Mouse (Mus musculus) common myeloid progenitor, adult 5-6 weeks (primary cell): ENCODE data around the gene Lrrc42. TPM values are rescaled to one million over a fixed set of nuclear protein-coding genes. Genes with fewer than 3 reads are reported as not detected.

Source experiments
- ATAC-seq: replicated peaks from 2 replicates; pipeline ENCODE4 v1.8.0; 2016; ENCODE audit warnings: low read depth, mild to moderate bottlenecking, moderate TSS enrichment, inconsistent platforms; ENCODE audit not compliant: poor library complexity, severe bottlenecking
- total RNA-seq: library from RNA; stranded (forward); fragments of 200-1000, 187-1606 nt; gene quantifications from 2 replicates; pipeline ENCODE4 v1.2.3, GENCODE M21; 2017

Gene Lrrc42
- total RNA-seq = 10.8 and 11.7 TPM in 2 replicates

DNA sequence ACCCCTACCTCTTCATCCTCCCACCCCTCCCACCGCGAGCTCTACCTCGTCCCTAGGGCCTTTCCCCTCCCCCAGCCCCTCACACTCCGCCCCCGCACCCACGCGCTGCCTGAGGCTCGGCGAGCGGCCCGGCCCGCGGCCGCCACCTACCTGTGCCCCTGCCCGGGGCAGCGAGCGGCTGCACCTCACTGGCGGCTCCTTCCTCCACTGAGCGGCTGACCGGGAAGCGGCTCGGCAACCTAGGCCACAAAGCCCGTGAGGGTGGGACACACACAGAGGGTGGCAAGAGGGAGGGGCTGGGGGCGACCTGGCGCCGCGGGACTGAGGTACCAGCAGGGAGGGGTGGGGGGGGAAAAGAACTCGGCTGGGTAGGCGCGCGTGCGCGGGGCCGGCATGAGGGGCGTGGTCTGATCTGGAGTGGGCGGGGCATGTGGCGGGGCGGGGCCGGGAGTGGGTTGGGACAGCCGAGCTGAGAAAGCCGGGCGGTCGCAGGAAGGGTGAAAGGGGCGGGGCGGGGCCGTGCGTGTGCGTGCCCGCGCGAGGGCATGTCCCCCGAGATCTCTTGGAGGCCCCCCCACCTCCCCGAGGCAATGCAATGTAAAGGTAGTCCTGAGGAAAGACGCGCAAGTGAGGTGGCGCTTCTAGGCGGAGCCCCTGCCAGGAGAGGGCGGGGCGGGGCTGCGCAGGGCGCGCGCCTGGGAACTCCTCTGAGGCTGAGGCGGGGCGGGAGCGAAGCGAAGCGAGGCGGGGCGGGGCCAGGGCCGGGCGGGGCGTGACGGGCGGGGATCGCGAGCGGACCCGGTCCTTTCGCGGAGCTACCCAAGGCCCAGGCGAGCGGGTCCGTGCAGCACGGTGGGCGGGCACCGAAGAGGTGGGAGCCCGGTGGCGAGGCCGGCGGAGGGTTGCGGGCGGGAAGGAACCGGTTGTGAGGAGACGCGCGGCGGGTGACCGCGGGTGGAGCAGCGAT lies at the start of gene Lrrc42, which contains the start of gene Hspb11:
Gene Lrrc42 (minus strand): TSS at position 408 of the 967 bp plus-strand sequence.
Gene Hspb11 (plus strand): TSS at position 469 of the 967 bp plus-strand sequence.
- ATAC-seq = peak; percentile 94

DNA sequence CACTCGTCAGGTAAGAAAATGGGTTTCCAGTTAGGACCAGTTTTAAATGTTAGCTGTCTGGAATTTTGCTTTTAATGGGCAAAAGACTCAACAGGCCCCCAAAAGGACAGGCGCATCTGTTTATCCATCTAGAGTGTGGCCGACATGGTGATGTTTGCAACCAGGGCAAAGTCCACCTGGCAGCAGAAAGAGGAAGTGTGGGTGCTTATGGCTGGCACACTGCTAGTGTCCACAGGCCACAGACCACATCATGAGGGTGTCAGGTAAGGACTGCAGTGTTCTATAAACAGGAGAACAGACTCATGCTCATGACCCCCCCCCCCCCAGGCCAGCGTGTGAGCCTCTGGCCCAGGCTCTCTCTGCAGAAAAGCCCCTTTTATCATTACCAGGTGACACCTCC lies 49.5 kb upstream of the Lrrc42 start:
- ATAC-seq = peak; percentile 75

DNA sequence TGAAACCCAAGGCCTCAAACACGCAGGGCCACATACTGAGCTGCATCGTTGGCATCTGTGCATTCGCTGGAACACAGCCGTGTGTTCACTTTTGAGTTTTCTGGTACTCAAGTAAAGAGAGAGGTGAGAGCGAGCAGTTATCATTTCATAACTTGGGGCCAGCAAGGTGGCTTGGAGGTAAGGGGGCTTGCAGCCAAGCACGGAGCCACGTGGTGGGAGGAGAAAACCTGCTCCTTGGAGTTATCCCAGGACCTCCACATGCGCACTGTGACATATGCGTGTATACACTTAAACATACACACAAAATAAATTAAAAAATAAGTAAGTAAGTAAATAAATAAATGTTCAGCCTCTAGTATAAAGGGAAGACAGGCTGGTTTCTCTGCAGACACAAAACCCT lies 48.9 kb upstream of the Lrrc42 start:
- ATAC-seq = no peak

DNA sequence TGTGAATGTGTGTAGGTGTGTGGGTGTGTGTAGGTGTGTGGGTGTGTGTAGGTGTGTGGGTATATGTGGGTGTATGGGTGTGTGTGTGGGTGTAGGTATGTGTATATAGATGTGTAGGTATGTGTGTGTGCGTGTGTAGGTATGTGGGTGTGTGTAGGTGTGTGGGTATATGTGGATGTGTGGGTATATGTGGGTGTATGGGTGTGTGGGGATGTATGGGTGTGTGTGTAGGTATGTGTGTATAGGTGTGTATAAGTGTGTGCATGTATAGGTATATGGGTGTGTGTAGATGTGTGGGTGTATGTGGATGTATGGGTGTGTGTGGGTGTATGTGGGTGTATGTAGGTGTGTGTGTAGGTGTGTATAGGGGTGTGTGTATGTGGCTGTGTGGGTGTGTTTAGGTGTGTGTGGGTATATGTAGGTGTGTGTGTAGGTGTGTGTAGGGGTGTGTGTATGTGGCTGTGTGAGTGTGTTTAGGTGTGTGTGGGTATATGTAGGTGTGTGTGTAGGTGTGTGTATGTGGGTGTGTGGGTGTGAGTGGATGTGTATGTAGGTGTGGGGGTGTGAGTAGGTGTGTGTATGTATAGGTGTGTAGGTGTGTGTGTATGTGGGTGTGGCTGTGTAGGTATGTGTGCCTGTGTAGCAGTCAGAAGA lies 47.7 kb upstream of the Lrrc42 start:
- no peak for ATAC-seq

DNA sequence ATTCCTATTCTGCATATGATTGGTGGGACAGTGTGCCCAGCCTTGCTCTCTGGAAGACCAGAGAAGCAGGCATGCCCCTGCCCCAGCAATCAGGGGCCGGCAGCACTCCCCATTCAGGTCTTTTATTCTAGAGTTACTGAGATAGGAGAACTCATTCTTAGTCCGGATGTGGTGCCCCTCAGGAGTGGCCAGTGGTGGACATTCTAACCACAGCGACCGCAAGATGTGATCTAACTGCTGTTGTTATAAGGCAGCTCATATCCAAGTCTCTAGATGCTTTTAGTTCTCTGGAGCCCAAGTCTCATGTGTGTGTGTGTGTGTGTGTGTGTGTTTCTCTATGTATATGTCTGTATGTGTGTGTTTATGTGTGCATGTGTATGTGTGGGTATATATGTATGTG lies 47.0 kb upstream of the Lrrc42 start:
- ATAC-seq = peak; percentile 50

DNA sequence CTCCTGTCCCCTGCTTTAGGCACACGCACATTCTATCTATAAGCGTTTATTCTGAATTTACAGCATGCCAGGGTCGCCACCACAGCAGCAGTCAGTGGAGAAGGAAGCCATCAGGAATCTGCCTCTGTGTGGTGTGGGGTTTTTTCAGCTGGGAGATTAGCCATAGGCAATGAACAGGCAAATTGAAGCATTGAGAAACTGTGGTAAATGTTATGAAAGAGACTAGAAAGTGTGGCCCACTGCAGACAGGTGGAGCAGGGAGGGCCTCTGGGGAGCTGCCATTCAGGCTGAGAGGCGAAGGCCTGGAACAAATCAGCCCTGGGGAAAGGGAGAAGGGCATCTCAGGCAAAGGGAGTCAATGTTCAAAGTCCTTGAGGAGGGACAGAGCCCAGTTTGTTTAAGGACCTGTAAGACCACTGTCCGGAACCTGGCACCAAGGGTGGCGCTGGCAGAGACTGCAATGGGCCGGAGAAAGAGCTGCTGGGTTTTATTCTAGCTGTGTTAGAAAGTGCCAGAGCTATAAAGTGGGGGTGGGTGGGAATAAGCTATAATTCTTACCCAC lies 46.5 kb upstream of the Lrrc42 start:
- peak; percentile 36 for ATAC-seq

DNA sequence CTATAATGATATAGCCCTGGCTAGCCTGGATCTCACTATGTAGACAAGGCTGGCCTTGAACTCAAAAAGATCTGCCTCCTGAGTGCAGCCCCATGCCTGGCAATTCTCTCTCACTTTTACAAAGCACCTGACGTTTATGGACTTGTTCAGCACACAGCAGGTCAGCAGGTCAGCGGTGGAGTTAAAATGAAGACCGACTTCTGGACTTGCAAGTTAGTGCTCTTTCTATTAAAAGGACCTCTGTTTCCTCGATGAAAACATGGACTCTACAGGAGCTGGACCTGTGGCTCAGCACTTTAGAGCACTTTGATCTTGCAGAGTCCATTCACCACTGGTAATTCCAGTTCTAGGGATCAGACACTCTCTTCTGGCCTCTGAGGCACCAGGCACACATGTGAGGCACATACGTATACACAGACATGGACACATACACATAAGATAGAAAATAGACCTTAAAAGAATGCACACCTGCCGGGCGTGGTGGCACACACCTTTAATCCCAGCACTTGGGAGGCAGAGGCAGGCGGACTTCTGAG lies 44.8 kb upstream of the Lrrc42 start:
- no peak for ATAC-seq

DNA sequence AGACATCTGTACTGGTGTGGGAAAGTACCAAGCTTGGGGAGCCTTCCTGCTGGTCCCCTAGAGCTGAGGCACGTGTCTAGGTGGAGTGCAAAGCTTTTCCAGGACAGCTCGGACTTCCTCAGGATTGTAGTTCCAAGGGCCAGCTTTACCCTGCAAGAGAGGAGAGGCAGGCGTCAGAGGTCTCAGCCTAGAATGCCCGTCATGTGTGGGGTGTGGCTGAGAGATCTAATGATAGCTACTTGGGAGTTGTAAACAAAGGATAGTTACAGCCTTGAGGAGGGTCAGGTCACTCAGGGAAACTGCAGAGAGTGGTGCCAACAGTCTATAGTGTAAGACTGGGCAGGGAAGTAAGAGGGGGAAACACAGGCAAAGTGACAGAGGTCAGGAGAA lies 38.9 kb upstream of the Lrrc42 start:
- ATAC-seq = no peak

DNA sequence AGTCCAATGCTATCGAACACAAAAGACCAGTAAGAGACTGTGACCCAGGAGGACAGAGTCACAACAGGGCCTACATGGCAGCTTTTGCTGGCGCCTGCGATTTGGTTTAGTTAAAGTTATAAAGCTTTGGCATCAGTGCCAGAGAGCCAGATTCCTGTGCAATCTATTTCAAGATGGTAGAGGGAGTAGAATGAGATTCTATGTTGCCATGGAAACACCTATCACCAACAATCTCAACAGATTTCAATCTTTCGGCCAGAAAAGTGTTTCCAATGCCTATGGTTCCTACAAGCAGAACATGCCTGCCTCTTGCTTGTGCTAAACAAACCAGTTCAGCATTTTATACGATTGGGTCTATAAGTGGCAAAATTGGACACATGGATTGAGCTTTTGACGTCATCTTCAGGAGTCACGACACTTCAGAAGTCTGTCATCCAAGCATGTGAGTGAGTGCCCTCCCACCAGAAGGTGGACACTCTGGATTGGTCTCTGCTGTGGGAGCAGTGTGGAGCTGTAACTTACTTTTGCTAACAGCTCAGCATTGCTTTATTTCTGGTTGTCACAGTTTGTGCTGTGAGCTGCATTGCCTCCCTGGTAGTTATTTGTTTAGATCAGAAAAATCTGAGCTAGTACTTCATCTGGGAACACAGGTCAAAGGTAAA lies 38.4 kb upstream of the Lrrc42 start:
- no peak for ATAC-seq

DNA sequence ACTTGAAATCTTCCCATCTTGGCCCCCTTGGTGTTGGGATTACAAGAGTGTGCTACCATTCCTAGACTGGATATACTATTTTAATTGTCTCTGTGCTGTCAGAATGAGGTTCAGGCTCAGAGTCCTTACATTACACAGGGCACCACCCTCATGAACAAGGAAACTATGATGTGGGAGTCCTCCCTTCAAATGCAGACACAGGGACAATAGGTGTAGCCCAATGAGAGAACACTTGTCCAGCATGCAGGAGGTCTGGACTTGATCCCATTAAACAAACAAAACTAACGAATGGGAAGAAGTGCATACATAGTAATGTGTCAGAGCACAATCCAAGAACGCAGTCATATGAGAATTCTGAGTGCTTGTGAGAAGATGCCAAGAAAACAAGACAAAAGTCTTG lies 34.2 kb upstream of the Lrrc42 start:
- ATAC-seq = no peak

DNA sequence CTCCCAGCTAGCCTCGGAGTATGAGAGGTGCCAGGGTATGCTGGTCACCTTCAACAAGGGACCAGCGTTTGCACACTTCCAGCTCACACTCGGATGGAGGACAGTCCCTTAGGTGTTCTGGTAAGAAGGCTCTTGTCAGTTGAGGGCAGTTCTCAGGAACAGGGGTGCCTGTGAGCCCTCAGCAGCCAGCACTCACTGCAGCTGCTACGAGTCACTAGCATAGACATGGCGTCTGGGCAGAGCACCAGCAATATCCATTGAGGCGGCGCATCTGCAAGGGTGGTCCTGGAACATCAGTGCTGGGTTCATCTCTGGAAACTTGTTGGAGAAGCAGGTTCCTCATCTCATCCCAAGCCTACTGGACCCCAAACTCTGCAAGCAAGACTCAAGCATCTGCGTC lies 33.1 kb upstream of the Lrrc42 start:
- ATAC-seq = no peak

DNA sequence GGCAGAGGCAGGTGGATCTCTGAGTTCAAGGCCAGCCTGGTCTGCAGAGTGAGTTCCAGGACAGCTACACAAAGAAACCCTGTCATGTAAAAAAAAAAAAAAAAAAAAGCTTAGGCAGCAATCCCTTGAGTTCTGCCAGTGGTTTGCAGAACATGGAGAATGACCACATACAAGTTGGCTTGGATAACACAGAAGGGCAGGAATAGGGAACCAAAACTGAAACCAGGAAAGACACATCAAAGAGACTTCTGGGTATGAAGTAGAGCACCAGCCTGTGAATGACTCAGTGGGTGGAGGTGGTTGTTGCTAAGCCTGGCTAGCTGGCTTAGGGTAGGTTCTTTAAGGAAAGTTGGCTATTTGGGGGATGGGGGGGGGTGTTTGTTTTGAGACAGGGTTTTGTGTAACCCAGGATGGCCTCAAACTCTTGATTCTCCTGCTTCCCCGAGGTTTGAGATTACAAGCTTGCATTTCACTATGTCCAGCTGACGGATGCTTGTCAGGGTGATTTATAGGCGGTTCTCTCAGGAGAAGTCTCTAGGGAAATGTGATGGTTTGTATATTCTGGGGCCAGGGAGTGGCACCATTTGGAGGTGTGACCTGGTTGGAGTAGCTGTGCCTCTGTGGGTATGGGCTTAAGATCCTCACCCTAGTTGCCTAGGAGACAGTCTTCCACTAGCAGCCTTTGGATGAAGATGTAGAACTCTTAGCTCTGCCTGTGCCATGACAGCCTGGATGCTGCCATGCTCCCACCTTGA lies 32.3 kb upstream of the Lrrc42 start:
- peak; percentile 100 for ATAC-seq

DNA sequence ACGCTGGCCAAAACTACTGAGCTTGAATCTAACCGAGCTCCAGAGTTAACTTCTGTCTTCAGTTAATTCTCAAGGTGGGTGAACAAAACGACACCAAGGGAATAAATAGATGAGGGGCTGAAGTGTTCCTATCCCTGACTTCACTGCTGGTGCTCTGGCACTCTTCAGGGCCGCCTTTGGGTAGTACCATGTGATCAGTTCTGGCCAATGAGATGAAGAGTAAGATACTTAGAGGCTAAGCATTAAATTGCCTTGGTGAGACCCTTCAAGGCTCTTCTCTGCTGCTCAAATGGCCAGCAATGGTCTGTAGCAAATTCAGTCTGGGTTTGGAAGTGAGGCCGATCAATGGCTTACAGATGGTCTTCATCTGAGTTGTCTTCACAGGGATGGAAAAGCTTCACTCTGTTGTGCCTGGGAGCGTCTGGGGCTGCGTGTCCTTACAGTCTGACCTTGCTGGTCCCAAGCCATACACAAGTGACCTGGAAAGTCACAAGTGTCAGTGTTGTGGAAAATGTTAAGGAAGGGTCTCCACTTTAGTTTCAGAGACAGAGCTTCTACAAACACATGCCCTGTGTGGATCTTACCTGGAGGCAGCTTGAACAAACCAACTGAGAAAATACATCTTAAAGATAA lies 27.6 kb upstream of the Lrrc42 start:
- ATAC-seq = no peak

DNA sequence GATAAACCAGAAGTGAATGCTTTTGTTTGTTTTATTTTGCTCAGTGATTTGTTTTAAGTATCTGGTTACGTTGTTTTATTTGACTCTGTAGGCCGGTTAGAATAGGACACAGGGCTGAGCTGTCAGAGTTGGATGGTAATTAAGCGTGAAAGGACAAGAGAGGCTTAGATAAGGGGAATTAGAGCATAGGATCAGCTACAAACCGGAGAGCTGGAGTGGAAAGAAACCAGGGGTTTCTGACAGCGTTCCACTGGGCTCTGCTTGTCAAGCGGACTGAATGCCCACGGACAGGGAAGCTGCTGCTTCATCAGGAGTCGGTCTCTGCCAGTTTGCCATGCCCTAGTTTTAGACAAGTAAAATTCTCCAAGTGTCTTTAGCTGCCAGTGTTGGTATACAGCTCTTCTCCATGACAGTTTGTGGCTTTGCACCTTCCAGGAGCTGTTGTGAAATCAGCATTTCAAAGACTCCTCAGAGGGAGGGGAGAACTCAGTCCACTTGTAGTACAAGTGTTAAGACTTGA lies 24.9 kb upstream of the Lrrc42 start:
- peak; percentile 60; the same call in 1 of the 2 replicates for ATAC-seq

DNA sequence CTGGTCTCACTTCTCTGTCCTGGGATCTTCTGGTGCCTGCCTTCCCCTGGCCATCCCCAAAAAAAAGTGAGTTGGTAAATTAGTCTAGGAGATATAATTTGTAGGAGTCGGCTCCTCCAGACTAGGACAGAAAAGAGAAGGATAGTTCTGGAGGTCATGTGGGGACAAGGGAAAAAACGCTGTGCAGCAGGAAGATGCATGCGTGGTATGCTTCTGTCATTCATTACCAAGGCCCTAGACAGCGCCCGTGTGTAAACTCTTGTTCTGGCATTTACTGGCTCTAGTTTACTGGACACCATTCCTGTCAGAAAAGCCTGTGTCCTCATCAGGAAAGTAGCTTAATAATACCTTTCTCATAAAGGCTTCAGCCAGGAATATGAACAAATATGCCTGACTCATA lies 21.2 kb upstream of the Lrrc42 start:
- no peak for ATAC-seq

DNA sequence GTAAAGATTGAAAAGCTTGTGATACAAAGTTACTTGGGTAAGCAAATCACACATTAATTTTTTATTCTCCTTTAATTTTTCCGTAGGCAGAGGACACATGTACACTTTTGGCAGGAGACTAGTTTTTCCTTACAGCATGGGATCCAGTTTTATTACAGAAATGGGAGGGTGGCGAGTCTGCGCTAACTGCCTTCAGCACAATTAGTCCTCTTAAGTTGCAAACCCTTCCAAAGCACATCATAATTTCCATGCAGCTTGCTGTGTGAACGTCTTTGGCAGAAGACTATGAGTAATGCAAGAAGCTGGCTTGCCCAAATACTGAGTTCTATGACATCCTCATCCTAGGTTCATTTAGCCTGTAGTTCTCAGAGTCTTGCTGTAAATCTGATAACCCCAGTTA lies 20.4 kb upstream of the Lrrc42 start:
- ATAC-seq = no peak

DNA sequence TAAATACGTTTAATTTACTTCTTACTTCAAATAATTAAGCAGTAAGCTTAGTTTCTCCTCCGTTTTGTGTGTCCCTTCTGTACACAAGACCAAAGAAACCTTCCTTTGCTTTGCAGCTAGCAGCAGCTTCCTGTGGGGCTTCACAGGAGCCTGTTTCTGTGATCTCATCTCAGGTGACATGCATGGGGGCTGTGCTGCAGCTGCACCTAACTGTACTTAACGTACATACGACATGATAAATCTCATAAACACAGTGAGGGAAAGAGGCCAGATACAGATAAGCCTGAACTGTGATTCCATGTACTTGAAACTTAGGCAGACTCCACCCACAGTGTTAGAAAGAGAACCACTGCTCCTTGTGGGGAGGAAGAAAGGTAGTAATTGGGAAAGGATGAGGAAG lies 6.7 kb upstream of the Lrrc42 start:
- ATAC-seq = no peak

DNA sequence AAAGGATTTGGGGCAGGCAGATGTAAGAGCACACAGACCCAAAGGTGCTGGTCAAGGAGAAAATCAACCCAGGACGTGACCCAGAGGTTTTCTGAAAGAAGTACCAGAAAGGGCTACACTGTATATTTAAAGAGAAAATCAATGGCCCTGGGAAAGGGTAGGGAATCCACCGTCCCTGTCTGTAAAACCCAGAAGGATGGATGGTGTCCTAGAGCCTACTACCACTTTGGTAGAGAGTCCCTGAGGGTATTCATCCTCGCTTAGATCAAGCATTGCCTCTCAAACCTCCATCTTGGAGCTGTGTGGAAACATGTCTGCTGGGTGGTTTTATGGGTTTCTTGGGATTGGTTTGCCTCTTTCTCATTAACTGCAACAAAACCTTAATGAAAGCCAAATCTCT lies 1.1 kb upstream of the Lrrc42 start:
- ATAC-seq = no peak

DNA sequence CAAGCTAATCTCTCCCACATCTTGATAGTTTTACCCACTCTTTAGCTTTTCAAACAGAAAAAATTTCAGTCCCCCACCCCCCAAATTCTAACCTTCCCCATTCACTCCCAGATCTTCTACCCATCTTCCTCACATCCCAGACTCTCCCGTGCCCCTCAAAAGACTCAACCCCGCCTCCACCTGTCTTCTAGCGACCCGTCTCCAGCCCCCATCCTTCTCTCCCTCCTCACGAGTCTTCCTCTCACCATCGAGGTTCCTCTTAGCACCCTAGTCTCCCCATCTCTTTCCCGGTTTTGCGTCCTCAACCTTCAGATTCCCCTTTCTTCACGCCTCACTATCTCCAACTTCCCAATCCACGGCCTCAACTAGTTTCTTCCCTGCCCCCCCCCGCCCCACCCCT lies 810 bp downstream of the Lrrc42 start:
- ATAC-seq = no peak
